Mouse (Mus musculus) CH12.LX (cell line): ENCODE results near the gene Gtse1. TPM values are rescaled to one million over a fixed set of nuclear protein-coding genes. Genes with fewer than 3 reads are reported as not detected.

Experiments
- DNase-seq: peaks from one replicate; pipeline ENCODE4 v3.0.0-alpha.2; 2013; ENCODE audit errors: extremely low read depth
- H3K27ac ChIP-seq: 2 replicates; pipeline ENCODE4 v1.5.1; 2012; ENCODE audit warnings: low read depth, mild to moderate bottlenecking, control low read depth, moderate library complexity; ENCODE audit not compliant: insufficient read depth
- H3K27me3 ChIP-seq: replicated peaks from 2 replicates; pipeline ENCODE3; 2012; ENCODE audit warnings: inconsistent platforms
- H3K36me3 ChIP-seq, 2 experiments: replicated peaks in 1 of 2; 2 replicates each; pipeline versions ENCODE3 to v1.6.1; 2012; ENCODE audit warnings: inconsistent platforms in 1 of 2, low read length in 1 of 2, mild to moderate bottlenecking in 1 of 2, mixed read lengths in 1 of 2, moderate library complexity in 1 of 2; ENCODE audit not compliant: control insufficient read depth in 1 of 2, insufficient read depth in 1 of 2
- H3K4me1 ChIP-seq, 2 experiments: 2 replicates each; pipeline ENCODE4 v1.6.1; 2012; ENCODE audit warnings: inconsistent platforms in 1 of 2, moderate library complexity in 1 of 2; ENCODE audit not compliant: insufficient read depth in 2 of 2, control insufficient read depth in 1 of 2
- H3K4me2 ChIP-seq: 2 replicates; pipeline ENCODE4 v1.6.1; 2012; ENCODE audit warnings: low read depth, mild to moderate bottlenecking, control low read depth; ENCODE audit not compliant: poor library complexity, insufficient read depth, severe bottlenecking
- H3K4me3 ChIP-seq, 3 experiments: fragments of 150-350 bp in 1 of 3; sonication (generic) in 1 of 3; replicated peaks in 1 of 3; 2 replicates each; pipeline versions ENCODE3 to v1.5.1; 2011 to 2012; ENCODE audit warnings: low read depth in 2 of 3, low read length in 2 of 3, mild to moderate bottlenecking in 2 of 3, moderate library complexity in 2 of 3, control low read depth in 1 of 3, improper control_type of control experiment in 1 of 3, inconsistent platforms in 1 of 3, mixed read lengths in 1 of 3; ENCODE audit not compliant: poor library complexity in 1 of 3
- H3K79me2 ChIP-seq: replicated peaks from 2 replicates; pipeline ENCODE4 v1.6.1; 2012; ENCODE audit warnings: mild to moderate bottlenecking, moderate library complexity; ENCODE audit not compliant: control insufficient read depth, poor library complexity, insufficient read depth, severe bottlenecking; ENCODE audit errors: extremely low read depth
- H3K9ac ChIP-seq: 2 replicates; pipeline ENCODE4 v1.6.1; 2012; ENCODE audit warnings: low read depth, mild to moderate bottlenecking, control low read depth, moderate library complexity; ENCODE audit not compliant: insufficient read depth
- H3K9me3 ChIP-seq: replicated peaks from 2 replicates; pipeline ENCODE3; 2012; ENCODE audit warnings: low read length, inconsistent platforms, mixed read lengths
- BHLHE40 ChIP-seq: IDR thresholded peaks from 2 replicates; pipeline ENCODE4 v1.6.1; 2011; ENCODE audit warnings: mild to moderate bottlenecking, low read depth, low read length, improper control_type of control experiment
- CHD1 ChIP-seq: IDR thresholded peaks from 2 replicates; pipeline ENCODE4 v1.6.1; 2012; ENCODE audit warnings: low read depth, low read length, improper control_type of control experiment, inconsistent platforms
- CHD2 ChIP-seq: IDR thresholded peaks from 2 replicates; pipeline ENCODE4 v1.6.1; 2011; ENCODE audit warnings: low read length, improper control_type of control experiment
- E2F4 ChIP-seq: IDR thresholded peaks from 2 replicates; pipeline ENCODE4 v1.6.1; 2011; ENCODE audit warnings: low read depth, low read length, improper control_type of control experiment; ENCODE audit not compliant: insufficient replicate concordance
- ELF1 ChIP-seq: IDR thresholded peaks from 2 replicates; pipeline ENCODE4 v1.6.1; 2014; ENCODE audit warnings: low read depth, mild to moderate bottlenecking, inconsistent platforms, low read length, improper control_type of control experiment
- EP300 ChIP-seq: IDR thresholded peaks from 2 replicates; pipeline ENCODE4 v1.6.1; 2011; ENCODE audit warnings: low read length, improper control_type of control experiment
- ETS1 ChIP-seq: conservative IDR thresholded peaks from 2 replicates; pipeline ENCODE4 v1.6.1; 2012; ENCODE audit warnings: low read depth, mild to moderate bottlenecking, inconsistent platforms, low read length, improper control_type of control experiment, moderate library complexity
- HCFC1 ChIP-seq: IDR thresholded peaks from 2 replicates; pipeline ENCODE4 v1.6.1; 2012; ENCODE audit warnings: low read depth, mild to moderate bottlenecking, inconsistent platforms, low read length, improper control_type of control experiment
- IRF4 ChIP-seq: IDR thresholded peaks from 2 replicates; pipeline ENCODE4 v1.6.1; 2014; ENCODE audit warnings: low read depth, mild to moderate bottlenecking, inconsistent platforms, low read length, improper control_type of control experiment
- JUND ChIP-seq: conservative IDR thresholded peaks from 2 replicates; pipeline ENCODE4 v1.6.1; 2011; ENCODE audit warnings: low read depth, low read length, improper control_type of control experiment
- MAFK ChIP-seq: IDR thresholded peaks from 2 replicates; pipeline ENCODE4 v1.6.1; 2011; ENCODE audit warnings: low read length, improper control_type of control experiment; ENCODE audit not compliant: insufficient replicate concordance
- MAZ ChIP-seq: IDR thresholded peaks from 2 replicates; pipeline ENCODE4 v1.6.1; 2012; ENCODE audit warnings: low read depth, mild to moderate bottlenecking, inconsistent platforms, low read length, improper control_type of control experiment, moderate library complexity
- MXI1 ChIP-seq: IDR thresholded peaks from 2 replicates; pipeline ENCODE4 v1.6.1; 2011; ENCODE audit warnings: mild to moderate bottlenecking, low read depth, low read length, improper control_type of control experiment
- PAX5 ChIP-seq: IDR thresholded peaks from 2 replicates; pipeline ENCODE4 v1.6.1; 2012; ENCODE audit warnings: low read length, inconsistent platforms, mixed read lengths
- POLR2A ChIP-seq: IDR thresholded peaks from 2 replicates; pipeline ENCODE4 v1.6.1; 2011; ENCODE audit warnings: low read depth, mild to moderate bottlenecking, improper control_type of control experiment, low read length
- POLR2AphosphoS2 ChIP-seq: IDR thresholded peaks from 2 replicates; pipeline ENCODE4 v1.6.1; 2011; ENCODE audit warnings: low read depth, low read length, improper control_type of control experiment
- TBP ChIP-seq: conservative IDR thresholded peaks from 2 replicates; pipeline ENCODE4 v1.6.1; 2011; ENCODE audit warnings: low read depth, low read length, improper control_type of control experiment
- TCF12 ChIP-seq: IDR thresholded peaks from 2 replicates; pipeline ENCODE4 v1.6.1; 2014; ENCODE audit warnings: low read depth, mild to moderate bottlenecking, inconsistent platforms, low read length, improper control_type of control experiment
- UBTF ChIP-seq: IDR thresholded peaks from 2 replicates; pipeline ENCODE4 v1.6.1; 2012; ENCODE audit warnings: low read depth, mild to moderate bottlenecking, inconsistent platforms, low read length, improper control_type of control experiment, moderate library complexity
- USF2 ChIP-seq: conservative IDR thresholded peaks from 2 replicates; pipeline ENCODE4 v1.6.1; 2011; ENCODE audit warnings: low read depth, low read length, improper control_type of control experiment
- ZNF384 ChIP-seq: IDR thresholded peaks from 2 replicates; pipeline ENCODE4 v1.6.1; 2012; ENCODE audit warnings: low read depth, low read length, improper control_type of control experiment, inconsistent platforms
- dilution Hi-C: fragments of 300-500 bp; cut with MboI; formaldehyde crosslinking; loops from 2 replicates; pipeline ENCODE4 v1.14.3; 2020; ENCODE audit warnings: low sequenced_read_pairs; ENCODE audit not compliant: extremely low pct_unique_long_range_greater_than_20kb, extremely low pct_ligation_motif_present
- in situ Hi-C: fragments of 300-500 bp; cut with MboI; formaldehyde crosslinking; loops from 3 replicates; pipeline ENCODE4 v1.14.3; 2019; ENCODE audit warnings: low sequenced_read_pairs, low pct_ligation_motif_present, low pct_unique_long_range_greater_than_20kb, mixed read lengths
- polyA plus RNA-seq: library from polyadenylated mRNA; unstranded; fragments of >175 nt; gene quantifications from 2 replicates; pipeline ENCODE4 v1.2.1, GENCODE M21; 2012; ENCODE audit warnings: low read depth; ENCODE audit not compliant: insufficient read length
- total RNA-seq, 2 experiments: library from RNA; depleted of rRNA; stranded (reverse); fragments of 300-350 nt in 1 of 2; fragments of >200 nt in 1 of 2; gene quantifications; 2 replicates each; pipeline ENCODE4 v1.2.3; 2012 to 2014

The Gtse1 gene
- total and polyA plus RNA-seq, 3 experiments = 32.8 to 40.1 (median 37.4) TPM

GRCm38 (mm10) chr15:85841796-85842360, 17.7 kb upstream of the Gtse1 start:
- in situ Hi-C loops = no loop called here
- H3K27ac ChIP-seq = no peak overlapping the region
- no peaks in the 10 kb centered on the region for H3K27me3 ChIP-seq

GRCm38 (mm10) chr15:85845071-85845470, 14.5 kb upstream of the Gtse1 start:
- DNase-seq = no peak
- TF ChIP-seq POLR2A (no peak), ETS1 (no peak), JUND (no peak), USF2 (no peak), POLR2AphosphoS2 (no peak), BHLHE40 (no peak), IRF4 (no peak), TBP (no peak), ELF1 (no peak), CHD2 (no peak), ZNF384 (no peak), MAZ (no peak), MXI1 (no peak), EP300 (no peak), MAFK (no peak), E2F4 (no peak)
- Histone ChIP-seq H3K9ac (no peak overlapping the region), H3K27me3 (no peaks in the 10 kb centered on the region), H3K36me3 (peaks cover 0 to 48% of the 10 kb centered on the region in 2 experiments), H3K27ac (no peak overlapping the region), H3K4me1 (peaks cover 0 to 18% of the 10 kb centered on the region in 2 experiments; a peak in 3 of 4 replicates), H3K79me2 (no peaks in the 10 kb centered on the region), H3K4me2 (no peak overlapping the region), H3K4me3 (no peak overlapping the region), H3K9me3 (no peaks in the 10 kb centered on the region)
- in situ Hi-C loops = no loop called here
- dilution Hi-C loops = no loop called here

More at GRCm38 (mm10) chr15:85841796-85842360, 17.7 kb upstream of the Gtse1 start:
- H3K4me2 ChIP-seq = no peak overlapping the region
- DNase-seq = no peak
- no peak for TF ChIP-seq ELF1
- no peak for TF ChIP-seq ETS1
- no peak for TF ChIP-seq PAX5
- no peak for TF ChIP-seq MAFK
- TF ChIP-seq MXI1 = no peak
- TF ChIP-seq MAZ = no peak
- no peak for TF ChIP-seq CHD1
- no peak for TF ChIP-seq TCF12
- no peak for TF ChIP-seq CHD2
- TF ChIP-seq TBP = no peak
- no peak for TF ChIP-seq ZNF384
- TF ChIP-seq HCFC1 = no peak
- no peak for TF ChIP-seq UBTF
- no peaks in the 10 kb centered on the region for H3K9me3 ChIP-seq
- dilution Hi-C loops = no loop called here
- H3K4me1 ChIP-seq = peaks cover 0 to 4% of the 10 kb centered on the region in 2 experiments; a peak in 1 of 4 replicates
- H3K79me2 ChIP-seq = no peaks in the 10 kb centered on the region
- H3K9ac ChIP-seq = no peak overlapping the region
- peaks cover 0 to 48% of the 10 kb centered on the region in 2 experiments for H3K36me3 ChIP-seq
- H3K4me3 ChIP-seq = no peak overlapping the region
